In genomic region chr2:124609711-124610585, GRCm38 (mm10) we compare ENCODE assay signal across 8 mouse cellular contexts.
DNase-seq lines count a peak whose midpoint lies in the region; ATAC-seq and TF ChIP-seq lines count a peak whose summit lies in the region.

No protein-coding gene starts in this region.

- intact Hi-C loops in heart, postnatal 25 days (cut with DNase I): loop anchor here (2.0 to 10.0 kb wide), 7 partner anchors 137 to 605 kb away; no protein-coding TSS in a partner anchor

- H3K27me3 ChIP-seq in forebrain, postnatal 0 days (ENCODE audit: insufficient read depth, low read length): no peaks in the 10 kb centered on the region
- H3K27me3 ChIP-seq in liver, embryonic 16.5 days (ENCODE audit: control insufficient read depth, insufficient read depth, low read depth, low read length): peaks cover 26% of the 10 kb centered on the region
- H3K27me3 ChIP-seq in neural tube, embryonic 14.5 days (ENCODE audit: control insufficient read depth, insufficient read depth, low read length): no peaks in the 10 kb centered on the region
- H3K27me3 ChIP-seq in thymus, adult 2 months (ENCODE audit: control insufficient read depth, insufficient read depth, low read length): peaks cover 3% of the 10 kb centered on the region; the same call in 1 of the 2 replicates

- TF ChIP-seq POLR2A in thymus, adult 2 months (IDR thresholded peaks at IDR 0.05; ENCODE audit: control insufficient read depth, extremely low read depth, insufficient read depth, low read length, poor library complexity): no peak

- TF ChIP-seq CTCF in forebrain, postnatal 0 days (IDR thresholded peaks at IDR 0.05; ENCODE audit: low read depth): no peak
- TF ChIP-seq CTCF in thymus, adult 2 months (IDR thresholded peaks at IDR 0.05; ENCODE audit: borderline replicate concordance, control insufficient read depth, extremely low read depth, insufficient read depth, low read length, poor library complexity): no peak

- peak; percentile 87 for ATAC-seq in forebrain, postnatal 0 days
- ATAC-seq in liver, embryonic 16.5 days (ENCODE audit: low read depth): peak; percentile 86
- peak; percentile 84 for ATAC-seq in neural tube, embryonic 14.5 days (ENCODE audit: low read depth)

- peak; percentile 68 for DNase-seq in ES-CJ7 (ENCODE audit: low read depth, low spot score)
- peak; percentile 68 to 79 for DNase-seq in cerebellum, adult 18-20 months
- peak; percentile 81 for DNase-seq in forebrain, postnatal 0 days
- peak; percentile 91 for DNase-seq in heart, postnatal 25 days (ENCODE audit: low spot score)
- peak; percentile 89 to 94 for DNase-seq in kidney, postnatal 4 days
- peak; percentile 4 for DNase-seq in thymus, adult 2 months

- H3K36me3 ChIP-seq in forebrain, postnatal 0 days (ENCODE audit: insufficient read depth): no peaks in the 10 kb centered on the region
- H3K36me3 ChIP-seq in liver, embryonic 16.5 days (ENCODE audit: control insufficient read depth, insufficient read depth): no peaks in the 10 kb centered on the region
- no peaks in the 10 kb centered on the region for H3K36me3 ChIP-seq in neural tube, embryonic 14.5 days (ENCODE audit: control insufficient read depth, insufficient read depth, low read length)
- no peaks in the 10 kb centered on the region for H3K36me3 ChIP-seq in thymus, adult 2 months (ENCODE audit: control insufficient read depth, insufficient read depth, low read length)

- peak overlapping the region; percentile 70 for H3K9ac ChIP-seq in forebrain, postnatal 0 days
- peak overlapping the region; percentile 37; the same call in 1 of the 2 replicates for H3K9ac ChIP-seq in liver, embryonic 16.5 days (ENCODE audit: low read depth, low read length)
- peak overlapping the region; percentile 90 for H3K9ac ChIP-seq in neural tube, embryonic 14.5 days (replicated peaks; ENCODE audit: low read depth, low read length)

- under 1% methylated on average over 77 of the region's 80 CpGs for WGBS in forebrain, postnatal 0 days
- under 1% methylated on average over 75 of the region's 80 CpGs for WGBS in liver, embryonic 16.5 days (ENCODE audit: insufficient replicate concordance)
- whole genome bisulfite sequencing in neural tube, embryonic 14.5 days: 0% methylated on average over 77 of the region's 80 CpGs
- 2% methylated on average over 77 of the region's 80 CpGs for WGBS in thymus, adult 2 months

- H3K9me3 ChIP-seq in forebrain, postnatal 0 days (ENCODE audit: low read length): no peaks in the 10 kb centered on the region
- no peaks in the 10 kb centered on the region for H3K9me3 ChIP-seq in liver, embryonic 16.5 days (replicated peaks; ENCODE audit: control insufficient read depth, low read length)
- no peaks in the 10 kb centered on the region for H3K9me3 ChIP-seq in neural tube, embryonic 14.5 days (ENCODE audit: control insufficient read depth, low read length)

- peak overlapping the region; percentile 99 for H3K4me2 ChIP-seq in forebrain, postnatal 0 days (ENCODE audit: low read depth)
- peak overlapping the region; percentile 55 for H3K4me2 ChIP-seq in liver, embryonic 16.5 days (ENCODE audit: low read depth, low read length)
- peak overlapping the region; percentile 78 for H3K4me2 ChIP-seq in neural tube, embryonic 14.5 days (ENCODE audit: low read depth, low read length)

- H3K27ac ChIP-seq in forebrain, postnatal 0 days (ENCODE audit: low read depth, low read length): peak overlapping the region; percentile 81
- peak overlapping the region; percentile 77 for H3K27ac ChIP-seq in liver, embryonic 16.5 days (ENCODE audit: low read length)
- peak overlapping the region; percentile 94 for H3K27ac ChIP-seq in neural tube, embryonic 14.5 days (ENCODE audit: low read depth, low read length)
- no peak overlapping the region for H3K27ac ChIP-seq in thymus, adult 2 months (ENCODE audit: control insufficient read depth, insufficient read depth, low read length)

- H3K4me1 ChIP-seq in forebrain, postnatal 0 days (ENCODE audit: insufficient read depth): peaks cover 12% of the 10 kb centered on the region; the same call in 1 of the 2 replicates
- H3K4me1 ChIP-seq in liver, embryonic 16.5 days (ENCODE audit: control insufficient read depth, low read depth, low read length): no peaks in the 10 kb centered on the region; the same call in 1 of the 2 replicates
- H3K4me1 ChIP-seq in neural tube, embryonic 14.5 days (ENCODE audit: control insufficient read depth, insufficient read depth, low read length): peaks cover 11% of the 10 kb centered on the region; the same call in 1 of the 2 replicates
- H3K4me1 ChIP-seq in thymus, adult 2 months (replicated peaks; ENCODE audit: control insufficient read depth, insufficient read depth, low read length): no peaks in the 10 kb centered on the region

- H3K4me3 ChIP-seq in forebrain, postnatal 0 days (ENCODE audit: low read depth, low read length): peak overlapping the region; percentile 75
- H3K4me3 ChIP-seq in liver, embryonic 16.5 days (ENCODE audit: low read depth, low read length): peak overlapping the region; percentile 60
- peak overlapping the region; percentile 79 for H3K4me3 ChIP-seq in neural tube, embryonic 14.5 days (ENCODE audit: low read depth, low read length)
- H3K4me3 ChIP-seq in thymus, adult 2 months (ENCODE audit: control insufficient read depth, insufficient read depth, low read length): peak overlapping the region; percentile 33

Comparison
In these comparisons a context has a peak if more than half of its experiments do, and no peak if none do; other contexts are left out.
1. DNase-seq: peak in every context shown above with its lines; median percentile 92 in kidney, postnatal 4 days; 91 in heart, postnatal 25 days; 81 in forebrain, postnatal 0 days; 74 in cerebellum, adult 18-20 months; 68 in ES-CJ7; 4 in thymus, adult 2 months.
2. H3K9ac ChIP-seq: peak in every context shown above with its lines; median percentile 90 in neural tube, embryonic 14.5 days; 70 in forebrain, postnatal 0 days; 37 in liver, embryonic 16.5 days.